Mouse (Mus musculus): ENCODE data around the gene Atad1. TPM values are rescaled to one million over a fixed set of nuclear protein-coding genes. Genes with fewer than 3 reads are reported as not detected.
"Not testable (repeated sequence)": the region's sequence is repeated elsewhere in the genome, so short reads cannot be mapped to it uniquely, and the experiment has no call there.

Atad1 gene
- total RNA-seq, 2 experiments from 2014 or later, result 42.2 to 45.2 TPM

GRCm38 (mm10) chr19:32749425-32749824, 9.8 kb upstream of the Atad1 start:
- DNase-seq, result no peak

DNA sequence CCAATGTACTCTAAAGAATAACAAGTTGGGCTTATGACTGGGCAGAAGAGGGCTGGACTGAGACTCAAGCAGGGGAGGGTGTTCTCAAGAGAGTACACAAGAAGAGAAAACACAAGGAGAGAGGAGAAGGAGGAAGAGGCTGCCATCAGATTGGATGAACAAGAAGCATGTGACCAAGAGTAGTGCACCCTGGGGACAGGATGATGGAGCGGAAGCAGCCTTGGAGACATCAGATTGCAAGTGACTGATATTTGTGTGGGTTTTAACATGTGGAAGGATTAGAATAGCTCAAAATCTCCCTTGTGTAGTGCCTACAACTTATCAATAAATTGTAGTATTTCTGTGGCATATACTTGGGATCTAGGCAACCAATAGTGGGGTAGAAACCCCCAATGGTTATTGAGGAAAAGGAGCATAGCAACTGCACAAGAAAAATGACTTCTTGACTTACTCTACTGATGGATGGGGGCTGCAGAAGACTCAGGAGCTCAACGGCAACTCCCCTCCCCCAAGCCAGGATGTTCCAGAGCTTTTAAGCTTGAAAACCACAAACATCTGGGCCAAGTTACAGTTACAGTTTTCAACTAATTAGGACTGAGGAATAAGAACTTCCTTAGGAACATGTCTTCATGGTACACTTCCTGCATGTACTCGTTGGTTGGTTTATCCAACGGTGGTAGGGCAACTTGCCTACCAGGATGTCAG, 1.2 kb upstream of the Atad1 start:
- no peak for DNase-seq

GRCm38 (mm10) chr19:32737844-32738243, 1.7 kb downstream of the Atad1 start:
- DNase-seq, result no peak

GRCm38 (mm10) chr19:32732922-32733321, 6.7 kb downstream of the Atad1 start:
- no peak for DNase-seq

DNA sequence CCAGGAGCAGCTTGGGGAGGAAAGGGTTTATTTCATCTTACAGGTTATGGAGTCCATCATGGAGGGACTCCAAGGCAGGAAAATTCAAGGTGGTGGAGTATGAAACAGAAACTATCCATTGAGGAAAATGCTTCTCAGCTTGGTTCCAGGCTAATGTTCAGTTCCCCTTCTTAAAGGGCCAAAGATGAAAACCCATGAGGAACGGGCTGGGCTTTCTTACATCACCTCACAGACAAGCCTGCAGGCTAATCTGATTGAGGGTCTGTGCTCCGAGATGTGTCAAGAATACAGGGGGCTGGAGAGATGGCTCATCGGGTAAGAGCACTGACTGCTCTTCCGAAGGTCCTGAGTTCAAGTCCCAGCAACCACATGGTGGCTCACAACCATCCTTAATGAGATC, 9.8 kb downstream of the Atad1 start:
- no peak for DNase-seq

DNA sequence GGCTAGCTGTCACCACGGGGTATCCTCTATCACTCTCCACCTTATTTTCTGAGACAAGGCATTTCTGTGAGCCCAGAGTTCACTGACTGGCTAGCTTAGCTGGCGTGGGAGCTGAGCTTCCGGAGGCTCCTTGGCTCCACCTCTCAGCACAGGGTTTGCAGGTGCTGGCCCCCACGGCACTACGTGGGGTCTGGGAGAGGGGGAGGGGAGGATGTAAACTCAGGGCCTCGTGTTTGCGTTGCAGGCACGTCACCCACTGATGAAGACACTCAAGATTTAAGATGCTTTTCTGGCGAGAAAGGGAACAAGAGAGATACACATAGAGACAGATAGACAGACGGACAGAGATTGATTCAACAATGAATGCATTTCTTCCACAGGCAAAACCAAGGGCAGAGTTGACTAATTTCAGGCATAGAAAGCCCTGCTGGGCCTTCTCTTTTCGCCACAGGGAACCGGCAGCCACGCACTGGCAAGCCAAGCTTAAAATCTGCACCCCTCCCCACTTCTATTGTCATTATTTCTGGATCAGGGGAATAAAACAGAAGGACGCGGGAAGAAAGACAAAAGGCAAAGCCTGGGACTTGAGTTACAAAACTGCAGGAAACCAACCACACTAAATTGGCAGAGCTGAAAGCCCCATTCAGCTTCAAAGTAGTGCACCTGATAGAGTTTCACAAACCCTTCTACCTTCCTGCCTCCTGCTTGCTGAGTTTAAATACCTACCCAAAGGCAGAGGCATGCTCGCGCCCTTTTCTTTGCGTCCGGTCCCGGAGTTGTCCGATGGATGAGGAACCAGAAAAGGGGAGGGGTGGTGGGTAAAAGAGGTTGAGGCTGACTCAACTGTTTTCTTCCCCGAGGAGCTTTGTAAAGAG, 12.9 kb downstream of the Atad1 start:
- DNase-seq, result no peak

DNA sequence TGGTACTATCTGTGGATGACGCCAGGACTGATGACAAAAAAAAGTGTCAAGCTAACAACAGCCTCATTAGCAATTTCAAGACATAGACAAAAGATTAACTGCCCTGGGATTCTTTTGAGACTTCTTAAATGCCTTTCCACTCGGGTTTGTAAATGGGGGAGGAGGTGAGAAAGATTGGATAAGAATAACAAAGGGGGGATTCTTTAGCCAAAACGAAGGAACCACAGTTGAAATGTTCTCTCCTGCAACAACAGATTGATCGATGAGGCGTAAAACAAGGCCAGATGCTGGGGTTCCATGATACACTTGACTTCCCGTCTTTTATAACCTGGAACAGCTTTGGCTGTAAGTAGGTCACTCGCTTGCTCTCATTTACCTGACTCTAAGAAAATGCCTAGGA, 15.8 kb downstream of the Atad1 start:
- DNase-seq, result no peak

DNA sequence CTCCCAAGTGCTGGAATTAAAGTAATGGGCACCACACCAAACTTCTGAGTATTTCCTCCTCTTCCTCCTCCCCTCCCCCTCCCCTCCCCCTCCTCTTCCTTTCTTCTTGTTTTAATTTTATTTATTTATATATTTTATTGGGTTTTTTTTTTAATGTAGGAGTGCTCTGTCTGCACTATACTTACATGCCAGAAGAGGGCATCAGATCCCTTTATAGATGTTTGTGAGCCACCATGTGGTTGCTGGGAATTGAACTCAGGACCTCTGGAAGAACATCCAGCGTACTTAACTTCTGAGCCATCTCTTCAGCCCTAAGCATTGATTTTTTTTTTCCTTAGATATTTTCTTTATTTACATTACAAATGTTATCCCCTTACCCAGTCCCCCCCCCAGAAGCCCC, 19.3 kb downstream of the Atad1 start:
- no peak for DNase-seq

DNA sequence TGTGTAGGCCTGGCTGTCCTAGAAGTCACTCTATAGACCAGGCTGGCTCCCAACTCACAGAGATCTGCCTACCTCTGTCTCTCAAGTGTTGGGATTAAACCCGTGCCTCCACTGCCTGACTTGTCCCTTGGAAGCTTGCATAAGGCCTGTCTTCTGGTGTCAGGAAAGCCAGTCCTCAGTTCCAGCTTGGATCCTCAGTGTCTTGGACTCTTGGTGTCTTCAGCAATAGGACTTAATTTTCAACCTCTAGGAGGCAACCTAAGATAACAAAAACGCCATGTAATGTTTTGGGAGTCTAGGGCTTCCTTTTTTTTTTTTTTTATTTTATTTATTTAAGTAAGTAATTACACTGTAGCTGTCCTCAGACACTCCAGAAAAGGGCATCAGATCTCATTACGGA, 22.0 kb downstream of the Atad1 start:
- DNase-seq, result no peak

DNA sequence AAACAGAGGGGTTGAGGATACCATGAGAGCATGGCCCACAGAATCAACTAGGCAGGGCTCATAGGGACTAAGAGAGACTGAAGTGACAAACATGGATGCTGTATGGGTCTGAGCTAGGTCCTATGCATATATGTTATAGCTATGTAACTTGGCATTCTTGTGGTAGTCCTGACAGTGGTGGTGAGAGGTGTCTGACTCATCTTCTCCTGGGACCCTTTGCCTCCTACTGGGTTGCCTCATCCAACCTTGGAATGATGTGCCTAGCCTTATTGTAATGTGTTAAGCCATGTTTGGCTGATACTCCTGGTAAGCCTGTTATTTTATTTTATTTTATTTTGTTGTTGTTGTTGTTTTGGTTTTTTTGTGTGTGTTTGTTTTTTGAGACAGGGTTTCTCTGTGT, 23.9 kb downstream of the Atad1 start:
- DNase-seq, result no peak

DNA sequence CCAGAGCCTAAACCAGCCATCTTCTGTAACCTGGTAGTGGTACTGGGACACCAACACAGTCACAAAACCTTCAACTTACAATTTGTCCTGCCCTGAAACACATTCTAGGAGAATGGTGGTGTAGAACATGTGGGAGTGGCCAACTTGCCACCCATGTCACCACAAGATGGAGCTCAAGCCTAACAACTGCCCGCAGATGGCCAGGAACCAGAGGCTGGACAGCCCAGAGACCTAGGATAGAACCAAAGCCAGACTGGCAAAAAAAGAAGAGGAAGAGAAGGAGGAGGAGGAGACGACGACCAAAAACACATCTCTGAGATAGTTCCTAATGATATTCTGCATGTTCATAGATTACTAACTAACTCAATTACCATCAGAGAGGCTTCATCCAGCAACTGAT, 24.4 kb downstream of the Atad1 start:
- DNase-seq, result peak; percentile 69

GRCm38 (mm10) chr19:32713471-32713870, 26.1 kb downstream of the Atad1 start:
- DNase-seq, result no peak

- DNase-seq, result peak; percentile 48
Observed at GRCm38 (mm10) chr19:32712588-32713042, 27.0 kb downstream of the Atad1 start.

DNA sequence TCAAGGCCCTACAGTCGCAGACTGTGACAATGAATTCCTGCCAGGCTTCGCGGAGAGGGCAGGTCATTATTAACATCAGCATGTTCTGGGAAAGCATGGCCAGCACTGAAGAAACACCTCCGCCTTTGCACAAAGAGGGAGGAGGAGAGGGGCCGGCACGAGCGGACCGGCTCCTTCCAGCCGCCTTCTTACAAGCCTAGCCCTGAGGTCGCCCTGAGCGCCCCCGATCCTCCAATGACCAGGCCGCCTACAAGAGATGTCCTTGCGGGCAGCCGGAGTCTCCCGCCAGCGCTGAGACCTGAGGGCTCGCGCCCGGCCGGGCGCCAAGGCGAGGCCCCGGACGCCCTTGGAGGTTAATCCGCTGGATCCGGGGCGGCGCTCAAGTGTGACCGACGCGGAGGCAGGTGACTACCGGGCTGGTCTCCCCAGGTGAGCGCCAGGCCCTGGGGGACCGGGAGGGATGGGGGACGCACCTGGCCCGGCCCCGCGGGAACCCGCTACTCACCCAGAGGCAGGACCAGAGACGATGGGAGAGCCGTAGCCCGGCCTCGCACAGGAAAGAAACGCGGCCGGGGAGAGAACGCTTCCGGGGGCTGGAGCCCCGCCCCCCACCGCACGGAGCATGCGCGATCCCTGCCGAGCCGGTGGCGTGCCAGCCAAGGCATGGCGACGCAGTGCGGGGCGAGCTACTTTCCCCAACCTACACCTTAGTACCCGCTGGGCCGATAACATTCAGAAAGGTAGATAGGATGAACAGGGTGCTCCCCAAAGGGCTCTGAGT, 27.6 kb downstream of the Atad1 start:
- peak; percentile 94 for DNase-seq

DNA sequence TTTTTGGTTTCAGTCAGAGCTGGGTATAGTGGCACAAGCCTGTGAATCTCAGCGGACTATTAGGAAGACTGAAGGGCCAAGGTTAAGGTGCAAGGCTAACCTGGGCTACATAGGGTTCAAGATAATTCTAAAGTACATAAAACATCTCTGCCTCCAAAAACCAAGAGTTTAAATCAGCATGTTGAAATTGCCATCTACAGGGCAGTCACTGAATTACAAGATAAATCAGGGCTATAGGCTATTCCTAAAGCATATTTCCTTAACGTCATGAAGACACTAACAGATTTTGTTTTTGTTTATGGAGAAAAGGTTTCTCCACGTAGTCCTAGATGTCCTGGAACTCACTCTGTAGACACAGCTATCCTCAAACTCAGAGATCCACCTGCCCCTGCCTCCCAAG, 29.3 kb downstream of the Atad1 start:
- DNase-seq, result no peak

DNA sequence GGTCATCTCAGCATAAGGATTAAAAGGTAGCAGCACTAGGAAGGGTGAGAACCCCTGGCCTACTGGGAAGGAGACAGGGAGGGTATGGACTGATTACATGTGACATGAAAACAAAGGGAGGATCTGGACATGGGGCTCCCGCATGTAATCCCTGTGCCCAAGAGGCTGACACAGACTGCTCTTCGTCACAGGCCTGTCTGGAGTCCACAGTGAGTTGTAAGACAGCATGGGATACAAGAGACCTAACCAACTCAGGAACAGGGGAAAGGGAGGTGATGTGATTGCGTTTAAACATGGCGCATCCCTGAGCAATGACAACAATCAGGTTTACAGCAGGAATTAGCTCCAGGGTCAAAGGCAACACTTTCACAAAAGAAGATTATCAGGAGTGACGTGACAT, 30.6 kb downstream of the Atad1 start:
- no peak for DNase-seq

- no peak for DNase-seq
Observed at GRCm38 (mm10) chr19:32702191-32702590, 37.4 kb downstream of the Atad1 start.

GRCm38 (mm10) chr19:32696674-32697073, 42.9 kb downstream of the Atad1 start:
- DNase-seq, result no peak

GRCm38 (mm10) chr19:32689724-32690123, 49.9 kb downstream of the Atad1 start:
- DNase-seq, result no peak

- not testable (repeated sequence) for DNase-seq
Observed at GRCm38 (mm10) chr19:32688227-32688626, 51.4 kb downstream of the Atad1 start.

DNA sequence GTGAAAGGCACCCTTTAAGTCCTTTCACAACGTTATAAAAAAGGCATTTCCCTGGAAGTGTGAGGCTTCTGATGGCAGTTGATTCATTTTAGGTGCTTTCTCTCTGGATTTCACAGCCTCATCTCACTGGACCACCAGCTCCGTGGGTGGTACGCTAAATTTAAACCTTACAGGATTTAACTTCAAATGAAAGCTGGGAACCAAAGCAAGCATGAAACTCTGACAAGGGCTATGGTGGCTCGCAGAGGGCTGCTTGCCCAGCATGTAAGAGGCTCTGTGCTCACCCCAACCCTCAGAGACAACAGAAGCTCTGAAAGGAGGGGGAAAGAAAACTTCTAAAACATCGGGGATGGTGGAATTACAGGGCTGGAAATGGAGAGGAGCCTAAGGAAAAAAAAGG, 51.9 kb downstream of the Atad1 start:
- DNase-seq, result no peak

- no peak for DNase-seq
Observed at GRCm38 (mm10) chr19:32683081-32683480, 56.5 kb downstream of the Atad1 start.

GRCm38 (mm10) chr19:32680894-32681293, 58.7 kb downstream of the Atad1 start:
- no peak for DNase-seq

Measured in gastrocnemius, postnatal 10 days (tissue).